Mouse (Mus musculus) kidney, embryonic 14.5 days (tissue): ENCODE data around the gene Hydin. TPM values are rescaled to one million over a fixed set of nuclear protein-coding genes. Genes with fewer than 3 reads are reported as not detected.

ENCODE experiments used
- ATAC-seq: fragments of 200-750 bp; cut with Nextera tagmentation; 2 replicates; pipeline ENCODE4 v1.8.0; 2017; ENCODE audit warnings: moderate number of reproducible peaks, mild to moderate bottlenecking, moderate TSS enrichment, moderate library complexity; ENCODE audit not compliant: low FRiP score, low TSS enrichment
- H3K27ac ChIP-seq: fragments of 300-500 bp; sonication (generic); 2 replicates; pipeline ENCODE4 v1.5.1; 2014; ENCODE audit warnings: low read depth, mild to moderate bottlenecking, low read length, moderate library complexity, mixed read lengths
- H3K27me3 ChIP-seq: fragments of 300-500 bp; sonication (generic); 2 replicates; pipeline ENCODE4 v1.6.1; 2014; ENCODE audit warnings: mild to moderate bottlenecking, low read length; ENCODE audit not compliant: control insufficient read depth, insufficient read depth
- H3K36me3 ChIP-seq: fragments of 300-500 bp; sonication (generic); 2 replicates; pipeline ENCODE4 v1.6.1; 2014; ENCODE audit warnings: low read length, mixed read lengths; ENCODE audit not compliant: control insufficient read depth, insufficient read depth
- H3K4me1 ChIP-seq: fragments of 300-500 bp; sonication (generic); 2 replicates; pipeline ENCODE4 v1.6.1; 2014; ENCODE audit warnings: low read length, mixed read lengths; ENCODE audit not compliant: control insufficient read depth, insufficient read depth
- H3K4me2 ChIP-seq: fragments of 300-500 bp; sonication (generic); replicated peaks from 2 replicates; pipeline ENCODE4 v1.6.1; 2014; ENCODE audit warnings: low read depth, mild to moderate bottlenecking, low read length
- H3K4me3 ChIP-seq: fragments of 300-500 bp; sonication (generic); 2 replicates; pipeline ENCODE4 v1.5.1; 2014; ENCODE audit warnings: mild to moderate bottlenecking, low read length
- H3K9ac ChIP-seq: fragments of 300-500 bp; sonication (generic); 2 replicates; pipeline ENCODE4 v1.6.1; 2014; ENCODE audit warnings: low read depth, mild to moderate bottlenecking, low read length, moderate library complexity
- H3K9me3 ChIP-seq: fragments of 300-500 bp; sonication (generic); 2 replicates; pipeline ENCODE4 v1.6.1; 2016; ENCODE audit warnings: low read length; ENCODE audit not compliant: control insufficient read depth
- WGBS: fragments of 180-500 bp; shearing (Covaris S2); extraction: QIAGEN DNeasy Blood & Tissue Kit; methylation state at CpG from one replicate; pipeline ENCODE4 v1.1.7; 2014; 5-methylcytosine and 5-hydroxymethylcytosine counted together
- polyA plus RNA-seq: library from polyadenylated mRNA; unstranded; fragments of >200 nt; fragmentation: Nextera tagmentation; extraction: Ambion mirVana; gene quantifications from 2 replicates; pipeline ENCODE4 v1.2.1, GENCODE M21; 2014

Hydin gene
- polyA plus RNA-seq, result 0.16 TPM in 1 of 2 replicates, not detected in the other

- H3K9ac ChIP-seq, result peak within 1 kb of the TSS; percentile 54
- no peaks in the 10 kb centered on the region for H3K9me3 ChIP-seq
- H3K4me1 ChIP-seq, result no peaks in the 10 kb centered on the region
- H3K4me2 ChIP-seq, result peak within 1 kb of the TSS; percentile 76
- H3K4me3 ChIP-seq, result peak within 1 kb of the TSS; percentile 42
- under 1% methylated on average over 15 of the region's 15 CpGs for WGBS
- ATAC-seq, result peak; percentile 97
- H3K27me3 ChIP-seq, result no peaks in the 10 kb centered on the region; the same call in 1 of the 2 replicates
- H3K36me3 ChIP-seq, result no peaks in the 10 kb centered on the region
- H3K27ac ChIP-seq, result no peak within 1 kb of the TSS
These were observed at the start of gene Hydin for GRCm38 (mm10) chr8:110266741-110267140. TSS of gene Hydin (plus strand) at chr8:110266977.

- peak; percentile 26; the same call in 1 of the 2 replicates for ATAC-seq
- H3K4me2 ChIP-seq, result peak overlapping the region; percentile 55
- peaks cover 5% of the 10 kb centered on the region for H3K4me1 ChIP-seq
- peak overlapping the region; percentile 55 for H3K4me3 ChIP-seq
- peaks cover 17% of the 10 kb centered on the region for H3K36me3 ChIP-seq
- H3K27me3 ChIP-seq, result no peaks in the 10 kb centered on the region
- H3K9ac ChIP-seq, result no peak overlapping the region
- WGBS, result 29% methylated on average over 5 of the region's 5 CpGs
- no peak overlapping the region for H3K27ac ChIP-seq
- no peaks in the 10 kb centered on the region for H3K9me3 ChIP-seq
These were observed 49.6 kb upstream of the Hydin start for GRCm38 (mm10) chr8:110217198-110217597.

- no peaks in the 10 kb centered on the region for H3K27me3 ChIP-seq
- peaks cover 5% of the 10 kb centered on the region for H3K4me1 ChIP-seq
- H3K27ac ChIP-seq, result 0 out of 2 replicates have a peak overlapping the region, but pooled peaks have one; percentile 8
- no peaks in the 10 kb centered on the region for H3K9me3 ChIP-seq
- under 1% methylated on average over 40 of the region's 43 CpGs for WGBS
- peak; percentile 99 for ATAC-seq
- H3K9ac ChIP-seq, result peak overlapping the region; percentile 36; the same call in 1 of the 2 replicates
- peak overlapping the region; percentile 55 for H3K4me3 ChIP-seq
- peak overlapping the region; percentile 55 for H3K4me2 ChIP-seq
- H3K36me3 ChIP-seq, result peaks cover 22% of the 10 kb centered on the region
These were observed 49.1 kb upstream of the Hydin start for GRCm38 (mm10) chr8:110217681-110218131.

- peak overlapping the region; percentile 36; the same call in 1 of the 2 replicates for H3K9ac ChIP-seq
- peak overlapping the region; percentile 55 for H3K4me3 ChIP-seq
- peaks cover 29% of the 10 kb centered on the region for H3K36me3 ChIP-seq
- H3K27ac ChIP-seq, result no peak overlapping the region
- no peaks in the 10 kb centered on the region for H3K9me3 ChIP-seq
- ATAC-seq, result no peak
- H3K4me1 ChIP-seq, result peaks cover 5% of the 10 kb centered on the region
- 78% methylated on average over 5 of the region's 5 CpGs for WGBS
- no peaks in the 10 kb centered on the region for H3K27me3 ChIP-seq
- H3K4me2 ChIP-seq, result peak overlapping the region; percentile 55
These were observed 48.3 kb upstream of the Hydin start for GRCm38 (mm10) chr8:110218511-110218910.

- H3K4me2 ChIP-seq, result no peak overlapping the region
- peaks cover 5% of the 10 kb centered on the region for H3K4me1 ChIP-seq
- no peak for ATAC-seq
- H3K9ac ChIP-seq, result no peak overlapping the region
- no peaks in the 10 kb centered on the region for H3K27me3 ChIP-seq
- no peak overlapping the region for H3K27ac ChIP-seq
- no peaks in the 10 kb centered on the region for H3K9me3 ChIP-seq
- H3K36me3 ChIP-seq, result peaks cover 31% of the 10 kb centered on the region
- WGBS, result 92% methylated on average over 14 of the region's 14 CpGs
- H3K4me3 ChIP-seq, result no peak overlapping the region
These were observed 45.8 kb upstream of the Hydin start for GRCm38 (mm10) chr8:110220936-110221335.

GRCm38 (mm10) chr8:110230803-110231202, 36.0 kb upstream of the Hydin start:
- H3K9me3 ChIP-seq, result no peaks in the 10 kb centered on the region
- WGBS, result 38% methylated on average over 6 of the region's 6 CpGs
- H3K4me2 ChIP-seq, result no peak overlapping the region
- no peaks in the 10 kb centered on the region for H3K36me3 ChIP-seq
- H3K4me1 ChIP-seq, result no peaks in the 10 kb centered on the region
- ATAC-seq, result no peak
- H3K4me3 ChIP-seq, result no peak overlapping the region
- H3K27ac ChIP-seq, result no peak overlapping the region
- H3K9ac ChIP-seq, result no peak overlapping the region
- H3K27me3 ChIP-seq, result no peaks in the 10 kb centered on the region

- Histone ChIP-seq H3K9me3 (no peaks in the 10 kb centered on the region), H3K9ac (no peak overlapping the region), H3K4me3 (no peak overlapping the region), H3K27me3 (no peaks in the 10 kb centered on the region), H3K36me3 (no peaks in the 10 kb centered on the region), H3K4me2 (no peak overlapping the region), H3K27ac (no peak overlapping the region), H3K4me1 (no peaks in the 10 kb centered on the region)
- WGBS, result 65% methylated on average over 7 of the region's 7 CpGs
- no peak for ATAC-seq
These were observed 24.2 kb upstream of the Hydin start for GRCm38 (mm10) chr8:110242278-110243177.

- H3K36me3 ChIP-seq, result no peaks in the 10 kb centered on the region
- H3K4me2 ChIP-seq, result no peak overlapping the region
- H3K27ac ChIP-seq, result no peak overlapping the region
- no peaks in the 10 kb centered on the region for H3K27me3 ChIP-seq
- WGBS, result 57% methylated on average over 2 of the region's 2 CpGs
- H3K4me3 ChIP-seq, result no peak overlapping the region
- H3K9ac ChIP-seq, result no peak overlapping the region
- no peaks in the 10 kb centered on the region for H3K4me1 ChIP-seq
- no peak for ATAC-seq
- H3K9me3 ChIP-seq, result no peaks in the 10 kb centered on the region
These were observed 22.2 kb upstream of the Hydin start for GRCm38 (mm10) chr8:110244566-110244965.

GRCm38 (mm10) chr8:110247238-110247637, 19.5 kb upstream of the Hydin start:
- Histone ChIP-seq H3K4me2 (no peak overlapping the region), H3K27me3 (no peaks in the 10 kb centered on the region), H3K27ac (no peak overlapping the region), H3K4me3 (no peak overlapping the region), H3K9me3 (no peaks in the 10 kb centered on the region), H3K4me1 (no peaks in the 10 kb centered on the region), H3K36me3 (no peaks in the 10 kb centered on the region), H3K9ac (no peak overlapping the region)
- WGBS, result 82% methylated on average over 6 of the region's 6 CpGs
- ATAC-seq, result no peak
